Mouse (Mus musculus) midbrain, embryonic 11.5 days (tissue): Measurements from ENCODE around the gene Acadvl. TPM values are rescaled to one million over a fixed set of nuclear protein-coding genes. Genes with fewer than 3 reads are reported as not detected.
A peak's percentile ranks its signal among the peaks of the same experiment; 100 is the strongest.

Source experiments
- ATAC-seq: fragments of 200-750 bp; cut with Nextera tagmentation; 2 replicates; pipeline ENCODE4 v1.8.0; 2017; ENCODE audit warnings: moderate TSS enrichment, moderate library complexity; ENCODE audit not compliant: low FRiP score
- DNase-seq: peaks from one replicate; pipeline ENCODE4 v3.0.0; 2015; ENCODE audit warnings: low spot score; ENCODE audit errors: missing footprints
- H3K27ac ChIP-seq: fragments of 300-500 bp; sonication (generic); 2 replicates; pipeline ENCODE4 v1.5.1; 2014; ENCODE audit warnings: low read depth, low read length
- H3K27me3 ChIP-seq: fragments of 300-500 bp; sonication (generic); 2 replicates; pipeline ENCODE4 v1.6.1; 2014; ENCODE audit warnings: mild to moderate bottlenecking, low read length, moderate library complexity, mixed read lengths; ENCODE audit not compliant: control insufficient read depth, insufficient read depth
- H3K36me3 ChIP-seq: fragments of 300-500 bp; sonication (generic); 2 replicates; pipeline ENCODE4 v1.6.1; 2014; ENCODE audit warnings: mild to moderate bottlenecking, low read length, moderate library complexity, mixed read lengths; ENCODE audit not compliant: control insufficient read depth, insufficient read depth
- H3K4me1 ChIP-seq: fragments of 300-500 bp; sonication (generic); 2 replicates; pipeline ENCODE4 v1.6.1; 2014; ENCODE audit warnings: low read length; ENCODE audit not compliant: control insufficient read depth, insufficient read depth
- H3K4me2 ChIP-seq: fragments of 300-500 bp; sonication (generic); 2 replicates; pipeline ENCODE4 v1.6.1; 2014; ENCODE audit warnings: mild to moderate bottlenecking, moderate library complexity
- H3K4me3 ChIP-seq: fragments of 300-500 bp; sonication (generic); 2 replicates; pipeline ENCODE4 v1.5.1; 2014; ENCODE audit warnings: low read depth, low read length
- H3K9ac ChIP-seq: fragments of 300-500 bp; sonication (generic); 2 replicates; pipeline ENCODE4 v1.6.1; 2014; ENCODE audit warnings: low read length
- H3K9me3 ChIP-seq: fragments of 300-500 bp; sonication (generic); 2 replicates; pipeline ENCODE4 v1.6.1; 2016; ENCODE audit warnings: low read length; ENCODE audit not compliant: control insufficient read depth
- WGBS: fragments of 180-500 bp; shearing (Covaris S2); extraction: QIAGEN DNeasy Blood & Tissue Kit; methylation state at CpG from one replicate; pipeline ENCODE4 v1.1.7; 2014; 5-methylcytosine and 5-hydroxymethylcytosine counted together
- polyA plus RNA-seq: library from polyadenylated mRNA; unstranded; fragments of >200 nt; fragmentation: Nextera tagmentation; extraction: Ambion mirVana; gene quantifications from 2 replicates; pipeline ENCODE4 v1.2.1, GENCODE M21; 2014

Acadvl gene
- polyA plus RNA-seq, 1 experiment from 2014 or later = 47.8 TPM

DNA sequence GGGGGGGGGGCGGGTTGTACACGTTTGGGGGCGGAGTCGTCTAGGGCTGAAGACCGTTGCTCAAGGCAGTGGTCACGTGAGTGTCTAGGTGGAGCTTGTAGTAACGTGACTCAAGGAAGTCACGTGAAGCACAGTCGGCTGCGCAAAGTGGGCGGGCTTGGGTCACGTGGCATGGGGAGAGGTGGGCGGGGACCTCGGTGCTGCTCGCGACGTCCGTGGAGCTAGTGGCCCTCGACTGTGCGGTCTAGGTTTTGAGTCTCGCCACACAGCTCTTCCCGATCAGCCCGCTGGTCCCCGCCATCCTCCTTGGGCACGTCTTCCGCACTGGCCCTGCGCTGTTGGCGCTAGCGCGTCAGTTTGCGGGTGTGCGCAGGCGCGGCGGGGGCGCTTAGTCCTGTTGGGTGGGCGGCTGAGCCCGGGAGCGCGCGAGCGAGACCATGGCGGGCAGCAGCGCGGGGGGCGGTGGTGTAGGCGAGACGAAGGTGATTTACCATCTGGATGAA, 14.8 kb downstream of the Acadvl start, which contains the start of gene Dvl2:
Gene Dvl2 (plus strand): TSS at position 200 of the 503 bp plus-strand sequence.
- WGBS = under 1% methylated on average over 46 of the region's 48 CpGs
- Histone ChIP-seq H3K4me1 (peaks cover 29% of the 10 kb centered on the region), H3K9me3 (no peaks in the 10 kb centered on the region)

DNA sequence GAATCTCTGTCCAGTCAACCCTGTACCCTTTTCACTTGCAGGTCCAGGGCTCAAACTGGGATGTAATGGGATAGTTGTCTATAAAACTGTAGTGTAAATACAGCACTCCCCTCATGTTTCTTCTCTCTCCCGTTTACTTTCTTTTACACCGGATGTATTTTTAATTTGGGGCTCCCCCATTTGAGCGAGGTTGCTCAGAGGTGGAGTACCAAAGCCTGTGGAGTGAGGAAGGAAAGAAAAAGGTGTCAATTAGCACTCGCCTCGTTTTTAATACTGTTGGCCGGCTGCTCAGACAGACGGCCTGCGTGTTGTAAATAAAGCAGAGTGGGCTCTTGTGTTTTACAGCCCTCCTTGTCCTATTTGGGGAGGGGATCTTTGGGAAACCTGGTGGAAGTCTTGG, 15.5 kb downstream of the Acadvl start:
- Histone ChIP-seq H3K9ac (no peak overlapping the region), H3K9me3 (no peaks in the 10 kb centered on the region), H3K4me3 (no peak overlapping the region), H3K4me1 (peaks cover 29% of the 10 kb centered on the region), H3K36me3 (peaks cover 16% of the 10 kb centered on the region), H3K27ac (no peak overlapping the region), H3K27me3 (no peaks in the 10 kb centered on the region), H3K4me2 (no peak overlapping the region)
- DNase-seq (no peak), ATAC-seq (no peak)
- 89% methylated on average over 8 of the region's 8 CpGs for WGBS

More for the DNA sequence above, 14.8 kb downstream of the Acadvl start, which contains the start of gene Dvl2:
- Histone ChIP-seq H3K27me3 (no peaks in the 10 kb centered on the region), H3K27ac (peak within 1 kb of the TSS; percentile 94), H3K4me3 (peak within 1 kb of the TSS; percentile 81), H3K9ac (peak within 1 kb of the TSS; percentile 90), H3K36me3 (peaks cover 16% of the 10 kb centered on the region), H3K4me2 (peak within 1 kb of the TSS; percentile 92)
- ATAC-seq (peak; percentile 68), DNase-seq (peak; percentile 98)

DNA sequence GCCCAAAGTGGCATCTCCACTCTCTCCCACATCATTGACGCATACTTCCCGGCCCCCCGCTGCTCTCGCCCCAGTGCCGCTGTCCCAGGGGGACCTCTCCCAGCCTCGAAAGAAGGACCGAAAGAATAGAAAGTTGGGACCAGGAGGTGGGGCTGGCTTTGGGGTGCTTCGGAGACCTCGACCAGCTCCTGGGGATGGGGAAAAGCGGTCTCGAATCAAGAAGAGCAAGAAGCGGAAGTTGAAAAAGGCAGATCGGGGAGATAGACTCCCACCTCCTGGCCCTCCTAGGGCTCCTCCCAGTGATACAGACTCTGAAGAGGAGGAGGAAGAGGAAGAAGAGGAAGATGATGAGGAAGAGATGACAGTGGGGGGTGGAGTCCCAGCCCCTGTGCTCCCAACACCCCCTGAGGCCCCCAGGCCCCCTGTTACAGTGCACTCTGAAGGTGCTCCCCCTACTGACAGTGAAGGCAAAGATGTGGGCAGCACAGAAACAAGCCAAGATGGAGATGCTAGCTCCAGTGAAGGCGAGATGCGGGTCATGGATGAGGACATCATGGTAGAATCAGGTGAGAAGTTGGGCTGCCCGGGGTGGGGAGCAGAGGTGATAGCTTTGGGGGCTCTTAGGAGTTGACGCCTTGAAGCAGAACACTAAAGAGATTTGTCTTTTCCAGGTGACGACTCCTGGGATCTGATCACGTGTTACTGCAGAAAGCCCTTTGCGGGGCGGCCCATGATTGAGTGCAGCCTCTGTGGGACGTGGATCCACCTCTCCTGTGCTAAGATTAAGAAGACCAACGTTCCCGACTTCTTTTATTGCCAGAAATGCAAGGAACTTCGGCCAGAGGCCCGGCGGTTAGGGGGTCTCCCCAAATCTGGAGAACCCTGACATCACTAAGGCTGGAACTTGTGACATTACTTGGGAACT, 16.4 kb downstream of the Acadvl start:
- 93% methylated on average over 27 of the region's 27 CpGs for WGBS
- Histone ChIP-seq H3K4me3 (no peak overlapping the region), H3K4me2 (no peak overlapping the region), H3K36me3 (peaks cover 16% of the 10 kb centered on the region), H3K9me3 (no peaks in the 10 kb centered on the region), H3K9ac (no peak overlapping the region), H3K27ac (no peak overlapping the region), H3K4me1 (peaks cover 29% of the 10 kb centered on the region), H3K27me3 (no peaks in the 10 kb centered on the region)
- DNase-seq (no peak), ATAC-seq (no peak)

DNA sequence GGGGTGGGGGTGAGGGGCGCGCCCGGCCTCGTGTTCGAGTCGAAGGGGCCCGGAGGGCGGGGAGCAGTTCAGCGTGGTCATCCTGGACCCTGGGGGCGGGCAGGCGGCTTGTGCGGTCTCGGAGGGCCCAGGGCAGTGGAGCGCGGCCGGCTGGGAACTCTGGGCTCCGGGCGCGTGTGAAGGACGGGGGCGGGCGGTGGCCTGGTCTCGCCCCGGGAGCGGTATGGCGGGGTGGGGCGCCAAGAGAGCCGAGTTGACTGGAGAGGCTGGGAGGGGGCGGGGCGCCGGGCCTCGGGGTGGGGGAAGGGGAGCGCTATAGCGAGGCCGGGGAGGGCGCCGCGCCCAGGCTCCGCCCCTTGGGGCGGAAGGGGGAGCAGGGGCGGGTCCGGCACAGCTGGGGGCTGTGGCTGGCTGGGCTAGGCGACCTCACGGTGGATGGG, 18.1 kb downstream of the Acadvl start:
- H3K4me2 ChIP-seq = peak overlapping the region; percentile 48
- H3K27ac ChIP-seq = peak overlapping the region; percentile 94
- peak overlapping the region; percentile 97 for H3K9ac ChIP-seq
- H3K36me3 ChIP-seq = peaks cover 16% of the 10 kb centered on the region
- H3K4me3 ChIP-seq = peak overlapping the region; percentile 97
- WGBS = 2% methylated on average over 38 of the region's 44 CpGs
- H3K9me3 ChIP-seq = no peaks in the 10 kb centered on the region
- DNase-seq (peak; percentile 98), ATAC-seq (peak; percentile 58)
- H3K4me1 ChIP-seq = peaks cover 24% of the 10 kb centered on the region
- H3K27me3 ChIP-seq = no peaks in the 10 kb centered on the region

GRCm38 (mm10) chr11:69996161-69997061, 18.8 kb downstream of the Acadvl start:
- DNase-seq (peak; percentile 97), ATAC-seq (peak; percentile 1; the same call in 1 of the 2 replicates)
- H3K27me3 ChIP-seq = no peaks in the 10 kb centered on the region
- peaks cover 16% of the 10 kb centered on the region for H3K36me3 ChIP-seq
- peak overlapping the region; percentile 97 for H3K4me3 ChIP-seq
- no peaks in the 10 kb centered on the region for H3K9me3 ChIP-seq
- H3K27ac ChIP-seq = peak overlapping the region; percentile 94
- H3K4me2 ChIP-seq = peak overlapping the region; percentile 48
- peak overlapping the region; percentile 97 for H3K9ac ChIP-seq
- peaks cover 18% of the 10 kb centered on the region for H3K4me1 ChIP-seq
- WGBS = under 1% methylated on average over 64 of the region's 66 CpGs

DNA sequence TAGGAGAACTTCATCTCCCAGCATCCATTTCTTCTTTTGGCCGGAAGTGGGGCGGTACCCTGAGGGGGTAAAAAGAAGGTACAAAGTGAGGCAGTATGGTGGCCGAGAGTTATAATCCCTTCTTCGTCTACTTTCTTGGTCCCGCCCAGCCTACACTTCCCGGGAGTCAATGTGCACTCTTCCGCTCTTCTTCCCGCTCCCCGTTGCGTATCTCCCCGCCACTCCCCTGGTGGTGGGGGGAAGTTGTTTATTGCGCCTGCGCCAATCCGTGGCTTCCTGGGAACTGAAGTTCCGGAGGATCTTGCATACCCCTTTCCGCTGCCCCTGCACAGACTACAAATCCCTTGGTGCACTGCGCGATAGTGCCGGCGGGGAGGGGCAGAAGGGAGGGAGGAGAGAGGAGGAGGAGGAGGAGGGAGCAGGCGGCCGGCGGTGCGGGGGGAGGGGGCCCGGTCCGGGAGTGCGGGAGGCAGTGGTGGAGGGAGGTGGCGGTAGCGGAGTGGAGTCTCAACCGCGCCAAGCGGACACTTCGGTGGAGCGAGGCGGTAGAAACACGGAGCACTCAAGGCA, 19.7 kb downstream of the Acadvl start, which contains the start of gene Phf23:
Gene Phf23 (plus strand): TSS at position 387 of the 570 bp plus-strand sequence.
- peak; percentile 82 for ATAC-seq
- under 1% methylated on average over 36 of the region's 36 CpGs for WGBS
- H3K27me3 ChIP-seq = no peaks in the 10 kb centered on the region
- peak within 1 kb of the TSS; percentile 94 for H3K27ac ChIP-seq
- H3K4me2 ChIP-seq = peak within 1 kb of the TSS; percentile 48
- H3K9me3 ChIP-seq = no peaks in the 10 kb centered on the region
- DNase-seq = peak; percentile 99
- peak within 1 kb of the TSS; percentile 97 for H3K9ac ChIP-seq
- H3K4me1 ChIP-seq = peaks cover 15% of the 10 kb centered on the region
- H3K4me3 ChIP-seq = peak within 1 kb of the TSS; percentile 97
- peaks cover 16% of the 10 kb centered on the region for H3K36me3 ChIP-seq

- H3K4me1 ChIP-seq = peaks cover 15% of the 10 kb centered on the region
- no peak for DNase-seq
Observed at GRCm38 (mm10) chr11:69994401-69995090, 20.7 kb downstream of the Acadvl start.

DNA sequence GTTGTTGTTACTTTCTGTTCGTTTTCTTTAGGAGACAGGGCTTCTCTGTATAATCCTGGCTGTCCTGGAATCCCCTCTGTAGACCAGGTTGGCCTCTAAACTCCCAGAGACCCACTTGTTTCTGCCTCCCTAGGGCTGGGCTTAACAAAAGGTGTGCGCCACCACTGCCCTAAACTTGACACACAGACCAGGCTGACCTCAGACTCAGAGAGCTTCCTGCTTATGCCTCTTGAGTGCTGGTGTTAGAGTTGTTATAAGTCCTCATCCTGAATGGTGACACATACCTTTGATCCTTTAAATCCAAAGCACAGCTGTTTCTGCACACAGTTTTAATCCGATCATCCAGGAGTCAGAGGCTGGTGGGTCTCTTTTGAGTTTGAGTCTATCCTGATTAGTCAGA, 22.3 kb downstream of the Acadvl start:
- DNase-seq (no peak), ATAC-seq (no peak)
- Histone ChIP-seq H3K9ac (no peak overlapping the region), H3K36me3 (peaks cover 9% of the 10 kb centered on the region), H3K9me3 (no peaks in the 10 kb centered on the region), H3K4me2 (peak overlapping the region; percentile 78; the same call in 1 of the 2 replicates), H3K27ac (no peak overlapping the region), H3K4me1 (peaks cover 13% of the 10 kb centered on the region), H3K4me3 (no peak overlapping the region), H3K27me3 (no peaks in the 10 kb centered on the region)
- 91% methylated on average over 3 of the region's 3 CpGs for WGBS

More at GRCm38 (mm10) chr11:69994401-69995090, 20.7 kb downstream of the Acadvl start:
- peaks cover 16% of the 10 kb centered on the region for H3K36me3 ChIP-seq
- 87% methylated on average over 11 of the region's 11 CpGs for WGBS
- H3K4me3 ChIP-seq = no peak overlapping the region
- no peaks in the 10 kb centered on the region for H3K9me3 ChIP-seq
- H3K27me3 ChIP-seq = no peaks in the 10 kb centered on the region
- no peak overlapping the region for H3K9ac ChIP-seq
- no peak for ATAC-seq
- no peak overlapping the region for H3K27ac ChIP-seq
- H3K4me2 ChIP-seq = peak overlapping the region; percentile 26; the same call in 1 of the 2 replicates
